Mouse (Mus musculus): ENCODE data around the gene Ttc17.

DNA sequence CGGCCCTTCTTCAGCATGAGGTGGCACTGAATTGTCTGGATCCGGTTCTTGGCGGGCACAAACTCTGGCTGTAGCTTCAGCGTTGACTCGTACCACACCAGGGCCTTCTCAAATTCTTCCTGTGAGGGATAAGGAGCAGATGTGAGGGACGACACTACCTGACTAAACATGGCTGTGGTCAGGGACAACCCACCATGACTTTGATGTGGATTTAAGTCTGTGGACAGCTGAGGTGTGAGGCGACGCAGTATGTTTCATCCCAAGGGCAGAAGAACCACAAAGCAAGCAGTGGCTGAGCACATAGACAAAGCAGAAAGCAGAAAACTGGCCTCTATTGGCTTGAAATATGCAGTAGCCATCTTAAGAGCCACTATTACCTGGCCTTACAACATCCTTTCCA is 104.7 kb downstream of the Ttc17 start:
- no peak for TF ChIP-seq EP300 (IDR thresholded peaks at IDR 0.05; ENCODE audit: insufficient read depth, low read depth, low read length)
- TF ChIP-seq CTCF (IDR thresholded peaks at IDR 0.05; ENCODE audit: low read depth, low read length): no peak
- no peak for TF ChIP-seq POLR2A (IDR thresholded peaks at IDR 0.05; ENCODE audit: insufficient read depth, low read length)
